Mouse (Mus musculus) liver, postnatal 0 days (tissue): ENCODE results near the gene Thegl.

Experiments used
- CTCF ChIP-seq: sonication (generic); IDR thresholded peaks from 2 replicates; pipeline ENCODE4 v1.5.1; 2016; ENCODE audit warnings: antibody characterized with exemption, low read depth
- EP300 ChIP-seq: IDR thresholded peaks from 2 replicates; pipeline ENCODE4 v1.6.1; 2016; ENCODE audit warnings: antibody characterized with exemption, low read depth, mild to moderate bottlenecking

DNA sequence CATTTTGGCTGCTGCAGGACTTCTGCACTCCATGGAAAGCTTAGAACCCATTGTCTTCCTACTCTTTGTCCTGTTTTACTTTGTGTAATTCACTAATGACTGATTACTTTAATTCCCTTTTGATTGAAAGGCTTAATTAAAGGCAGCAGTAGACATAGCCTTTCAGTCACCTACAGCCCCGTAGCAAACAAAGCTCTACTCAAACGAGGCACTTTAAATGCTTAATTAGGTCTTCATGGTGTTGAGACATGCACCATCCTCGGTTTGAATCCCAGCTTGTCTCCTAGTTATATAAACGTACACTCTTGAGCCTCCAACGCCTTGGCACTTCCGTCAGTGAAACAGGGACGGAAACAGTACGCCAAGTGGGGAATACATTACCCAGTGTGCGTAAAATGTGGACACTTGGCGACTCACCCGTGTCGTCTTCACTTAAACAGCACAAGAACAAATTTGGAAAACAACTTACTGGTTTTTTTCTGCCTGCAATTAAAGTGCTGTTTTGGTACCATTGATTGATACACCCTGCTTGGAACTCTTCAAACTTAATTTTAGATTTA, 41.1 kb downstream of the Thegl start:
- TF ChIP-seq CTCF: no peak
- TF ChIP-seq EP300: no peak
